Mouse (Mus musculus): ENCODE data around the gene Wscd1.

DNA sequence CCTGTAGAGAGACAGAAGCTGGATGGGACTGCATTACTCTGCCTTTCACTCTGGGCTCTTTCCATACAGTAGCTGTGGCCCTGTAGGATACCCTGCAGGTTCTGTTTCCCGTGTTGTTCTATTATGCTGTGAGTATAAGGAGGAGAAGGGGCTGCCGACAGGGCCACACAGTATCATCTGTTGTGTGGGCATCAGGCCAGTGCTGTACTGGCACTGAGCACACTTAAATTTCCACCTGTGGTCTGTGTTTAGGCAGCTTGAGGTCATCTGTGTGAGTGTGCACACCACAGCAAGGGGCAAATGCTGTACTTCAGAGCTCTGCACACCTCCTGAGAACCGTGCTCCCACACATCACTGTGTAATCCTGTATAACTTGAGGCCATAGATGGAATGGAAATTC lies 18.0 kb downstream of the Wscd1 start:
- TF ChIP-seq CTCF (IDR thresholded peaks at IDR 0.05; ENCODE audit: insufficient read depth, low read length) (no peak), POLR2A (IDR thresholded peaks at IDR 0.05; ENCODE audit: borderline replicate concordance, extremely low read depth, low read depth, low read length) (no peak)
